Comparison of ENCODE assay signal across 21 mouse cellular contexts in genomic region chr4:96718503-96718902, GRCm38 (mm10). TPM values are rescaled to one million over a fixed set of nuclear protein-coding genes. Genes with fewer than 3 reads are reported as not detected.
DNase-seq lines count a peak whose midpoint lies in the region; ATAC-seq and TF ChIP-seq lines count a peak whose summit lies in the region.
"Had no signal": no experiment of that assay in that cellular context is flagged by ENCODE, and none has a peak within 500 bp of the region (broad histone marks: within the 10 kb centered on the region; RNA-seq: fewer than 3 reads in every experiment).

No protein-coding gene starts in this region.

- no peak overlapping the region for H3K9ac ChIP-seq in forebrain, embryonic 13.5 days
- H3K9ac ChIP-seq in hindbrain, embryonic 13.5 days: no peak overlapping the region
- no peak overlapping the region for H3K9ac ChIP-seq in neural tube, embryonic 14.5 days (replicated peaks; ENCODE audit: low read depth, low read length)
- H3K9ac ChIP-seq: heart, embryonic 15.5 days had no signal

- DNase-seq in layer of hippocampus, adult 2 months (ENCODE audit: low spot score in 2 of 2): no peak
- no peak for DNase-seq in layer of hippocampus, adult 9-10 months (ENCODE audit: low spot score)
- DNase-seq in embryo, embryonic 10.5 days (ENCODE audit: low spot score): no peak
- no peak for DNase-seq in frontal cortex, postnatal 36 days (ENCODE audit: low spot score in 2 of 2)
- DNase-seq: B cell, adult 2 months; heart, adult 18-20 months; kidney, adult 9 months; liver; lung, adult 18-20 months; lung, postnatal 4 days had no signal

- peaks cover 14% of the 10 kb centered on the region for H3K4me1 ChIP-seq in forebrain, embryonic 13.5 days
- H3K4me1 ChIP-seq in hindbrain, embryonic 13.5 days (replicated peaks): peaks cover 6% of the 10 kb centered on the region; the same call in 1 of the 2 replicates
- H3K4me1 ChIP-seq in neural tube, embryonic 14.5 days (ENCODE audit: control insufficient read depth, insufficient read depth, low read length): no peaks in the 10 kb centered on the region
- H3K4me1 ChIP-seq: heart, embryonic 15.5 days had no signal

- no peak overlapping the region for H3K4me3 ChIP-seq in layer of hippocampus, adult 2 months
- no peak overlapping the region for H3K4me3 ChIP-seq in forebrain, embryonic 13.5 days
- H3K4me3 ChIP-seq in hindbrain, embryonic 13.5 days: no peak overlapping the region
- no peak overlapping the region for H3K4me3 ChIP-seq in neural tube, embryonic 14.5 days (ENCODE audit: low read depth, low read length)
- H3K4me3 ChIP-seq: heart, embryonic 15.5 days had no signal

- H3K4me2 ChIP-seq in forebrain, embryonic 13.5 days: no peak overlapping the region
- no peak overlapping the region for H3K4me2 ChIP-seq in hindbrain, embryonic 13.5 days
- no peak overlapping the region for H3K4me2 ChIP-seq in neural tube, embryonic 14.5 days (ENCODE audit: low read depth, low read length)
- H3K4me2 ChIP-seq: heart, embryonic 15.5 days had no signal

- ATAC-seq in forebrain, embryonic 13.5 days: peak; percentile 20; the same call in 1 of the 2 replicates
- ATAC-seq in hindbrain, embryonic 13.5 days (ENCODE audit: low FRiP score): no peak
- ATAC-seq in neural tube, embryonic 14.5 days (ENCODE audit: low read depth): no peak
- ATAC-seq in megakaryocyte progenitor cell, adult 5-6 weeks (replicated peaks; ENCODE audit: poor library complexity): no peak

- TF ChIP-seq CTCF in layer of hippocampus, adult 2 months (conservative IDR thresholded peaks at IDR 0.05): no peak

- H3K36me3 ChIP-seq in forebrain, embryonic 13.5 days (ENCODE audit: poor library complexity, severe bottlenecking): no peaks in the 10 kb centered on the region
- H3K36me3 ChIP-seq in hindbrain, embryonic 13.5 days: no peaks in the 10 kb centered on the region
- H3K36me3 ChIP-seq in neural tube, embryonic 14.5 days (ENCODE audit: control insufficient read depth, insufficient read depth, low read length): no peaks in the 10 kb centered on the region
- H3K36me3 ChIP-seq: heart, embryonic 15.5 days had no signal

- no peaks in the 10 kb centered on the region for H3K9me3 ChIP-seq in forebrain, embryonic 13.5 days (replicated peaks)
- no peaks in the 10 kb centered on the region for H3K9me3 ChIP-seq in hindbrain, embryonic 13.5 days
- no peaks in the 10 kb centered on the region for H3K9me3 ChIP-seq in neural tube, embryonic 14.5 days (ENCODE audit: control insufficient read depth, low read length)
- H3K9me3 ChIP-seq: heart, embryonic 15.5 days had no signal

- H3K27ac ChIP-seq in layer of hippocampus, adult 2 months: peak overlapping the region; percentile 82
- peak overlapping the region; percentile 21; the same call in 1 of the 2 replicates for H3K27ac ChIP-seq in forebrain, embryonic 13.5 days
- peak overlapping the region; percentile 69 for H3K27ac ChIP-seq in hindbrain, embryonic 13.5 days
- H3K27ac ChIP-seq in neural tube, embryonic 14.5 days (ENCODE audit: low read depth, low read length): peak overlapping the region; percentile 49; the same call in 1 of the 2 replicates
- H3K27ac ChIP-seq: heart, embryonic 15.5 days had no signal

- H3K27me3 ChIP-seq in forebrain, embryonic 13.5 days: no peaks in the 10 kb centered on the region
- H3K27me3 ChIP-seq in hindbrain, embryonic 13.5 days: no peaks in the 10 kb centered on the region
- no peaks in the 10 kb centered on the region for H3K27me3 ChIP-seq in neural tube, embryonic 14.5 days (ENCODE audit: control insufficient read depth, insufficient read depth, low read length)
- H3K27me3 ChIP-seq: heart, embryonic 15.5 days had no signal

RNA-seq across cellular contexts. Expression of gene Cyp2j5, which starts 54.5 kb away (rescaled TPM):
- not detected for total RNA-seq in layer of hippocampus, adult 2 months (2021)
- polyA plus RNA-seq in forebrain, embryonic 13.5 days (2015; fragmentation: Nextera tagmentation; extraction: Ambion mirVana): not detected in 2 replicates
- not detected in 2 replicates for polyA plus RNA-seq in hindbrain, embryonic 13.5 days (2015; fragmentation: Nextera tagmentation; extraction: Ambion mirVana)
- not detected in 2 replicates for polyA plus RNA-seq in neural tube, embryonic 14.5 days (2014; fragmentation: Nextera tagmentation; extraction: Ambion mirVana)
- total RNA-seq in megakaryocyte progenitor cell, adult 5-6 weeks (2015): not detected in 2 replicates
- not detected in 2 replicates for total RNA-seq in megakaryocyte progenitor cell, adult 5-6 weeks (2017)
- total RNA-seq: common myeloid progenitor, adult 5-6 weeks; heart, adult 18-20 months; layer of hippocampus, adult 18-20 months; left cerebral cortex, postnatal 14 days had no signal
- polyA plus RNA-seq: brain, embryonic 14.5 days; embryonic facial prominence, embryonic 14.5 days; heart, embryonic 15.5 days; testis, adult 2 months had no signal

Comparison
In these comparisons a context has a peak if more than half of its experiments do, and no peak if none do; other contexts are left out.
1. H3K27ac ChIP-seq: peak in every context shown above with its lines; median percentile 82 in layer of hippocampus, adult 2 months; 69 in hindbrain, embryonic 13.5 days; 49 in neural tube, embryonic 14.5 days; 21 in forebrain, embryonic 13.5 days.